22 mouse cellular contexts compared by ENCODE assay signal in the genomic region with DNA sequence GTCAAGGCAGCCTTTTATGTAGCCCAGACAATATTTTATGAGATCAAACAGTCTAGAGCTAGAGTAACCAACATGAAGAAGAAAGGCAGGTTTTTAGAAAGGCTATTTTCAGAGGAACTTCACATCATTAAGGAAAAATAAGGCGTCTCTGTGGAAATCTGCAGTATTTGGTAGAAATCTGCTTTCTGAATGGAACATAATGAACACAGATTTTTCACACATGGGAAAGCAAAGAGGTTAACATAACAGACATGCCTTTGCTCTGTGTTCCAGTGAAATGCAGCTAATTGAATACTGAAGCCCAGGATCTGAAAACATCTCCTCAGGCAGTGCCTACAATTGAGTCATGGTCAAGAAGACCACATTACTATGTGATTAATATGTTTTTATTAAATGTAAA.
"Had no signal": no experiment of that assay in that cellular context is flagged by ENCODE, and none has a peak within 500 bp of the region (broad histone marks: within the 10 kb centered on the region; RNA-seq: fewer than 3 reads in every experiment).

No protein-coding gene starts in this region.

- H3K27me3 ChIP-seq: lung, embryonic 15.5 days; megakaryocyte, embryonic 14.5 days; midbrain, embryonic 12.5 days; neural tube, embryonic 13.5 days; neural tube, embryonic 15.5 days had no signal

- DNase-seq: liver, postnatal 0 days; lung, adult 2 months; lung, postnatal 14 days; lung, postnatal 36 days; midbrain, embryonic 14.5 days; retina, postnatal 1 day; right cerebral cortex, adult 18-20 months; right cerebral cortex, postnatal 25 days; right cerebral cortex, postnatal 4 days; spleen, adult 18-20 months; thymus, adult 18-20 months; thymus, postnatal 14 days; thymus, postnatal 36 days had no signal

- H3K27ac ChIP-seq: lung, embryonic 15.5 days; macrophage; midbrain, embryonic 12.5 days; neural tube, embryonic 13.5 days; neural tube, embryonic 15.5 days had no signal

- H3K36me3 ChIP-seq: lung, embryonic 15.5 days; midbrain, embryonic 12.5 days; neural tube, embryonic 13.5 days; neural tube, embryonic 15.5 days had no signal

- ATAC-seq: liver, postnatal 0 days; lung, postnatal 0 days; midbrain, embryonic 16.5 days had no signal

- H3K4me2 ChIP-seq: lung, embryonic 15.5 days; midbrain, embryonic 12.5 days; neural tube, embryonic 13.5 days; neural tube, embryonic 15.5 days had no signal

- H3K4me1 ChIP-seq: lung, embryonic 15.5 days; megakaryocyte, embryonic 14.5 days; midbrain, embryonic 12.5 days had no signal

- H3K4me3 ChIP-seq: lung, embryonic 15.5 days; megakaryocyte, embryonic 14.5 days; midbrain, embryonic 12.5 days; myocyte; neural tube, embryonic 13.5 days; neural tube, embryonic 15.5 days had no signal

- H3K9ac ChIP-seq: liver, postnatal 0 days; lung, embryonic 15.5 days; midbrain, embryonic 12.5 days; neural tube, embryonic 13.5 days; neural tube, embryonic 15.5 days had no signal

- H3K9me3 ChIP-seq: lung, embryonic 15.5 days; midbrain, embryonic 12.5 days; neural tube, embryonic 13.5 days; neural tube, embryonic 15.5 days had no signal
